Mouse (Mus musculus): ENCODE measurements around the gene Abcb1b. TPM values are rescaled to one million over a fixed set of nuclear protein-coding genes. Genes with fewer than 3 reads are reported as not detected.
"Not testable (repeated sequence)": the region's sequence is repeated elsewhere in the genome, so short reads cannot be mapped to it uniquely, and the experiment has no call there.

Abcb1b gene
- total RNA-seq, 2 experiments from 2014 or later, result 0.75 to 1.2 TPM

DNA sequence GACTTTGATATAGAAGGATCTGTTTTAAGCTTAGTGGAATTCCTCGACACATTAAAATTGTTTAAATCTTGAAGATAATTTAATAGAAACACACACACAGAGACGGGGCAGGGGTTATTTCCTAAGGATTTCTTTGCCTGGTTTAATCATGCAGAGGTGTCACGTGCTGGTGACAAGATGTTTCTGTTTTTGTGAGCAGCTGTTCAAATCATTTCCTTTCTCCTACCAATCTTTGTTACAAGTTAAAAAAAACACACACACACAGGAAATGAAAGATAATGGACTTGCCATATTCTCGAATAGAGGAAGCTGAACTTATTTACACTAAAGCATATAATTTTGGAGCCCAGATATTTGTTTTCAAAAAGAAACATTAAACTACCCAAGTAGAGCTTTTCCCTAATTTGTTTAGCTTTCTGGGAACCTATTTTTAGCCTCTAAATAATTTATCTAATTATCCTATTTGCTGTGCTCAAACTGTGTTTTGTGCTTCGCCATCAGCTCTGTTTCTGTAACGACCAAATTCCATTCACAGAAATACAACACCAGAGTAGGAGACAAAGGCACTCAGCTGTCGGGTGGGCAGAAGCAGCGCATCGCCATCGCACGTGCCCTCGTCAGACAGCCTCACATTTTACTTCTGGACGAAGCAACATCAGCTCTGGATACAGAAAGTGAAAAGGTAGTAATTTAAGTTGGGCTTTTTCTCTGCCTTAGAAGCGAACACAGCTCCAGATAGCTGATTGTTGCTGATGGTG, 65.8 kb downstream of the Abcb1b start:
- DNase-seq, result no peak

- not testable (repeated sequence) for DNase-seq
These were observed 67.7 kb downstream of the Abcb1b start for GRCm38 (mm10) chr5:8865630-8866029.

GRCm38 (mm10) chr5:8866366-8866765, 68.4 kb downstream of the Abcb1b start:
- no peak for DNase-seq

DNA sequence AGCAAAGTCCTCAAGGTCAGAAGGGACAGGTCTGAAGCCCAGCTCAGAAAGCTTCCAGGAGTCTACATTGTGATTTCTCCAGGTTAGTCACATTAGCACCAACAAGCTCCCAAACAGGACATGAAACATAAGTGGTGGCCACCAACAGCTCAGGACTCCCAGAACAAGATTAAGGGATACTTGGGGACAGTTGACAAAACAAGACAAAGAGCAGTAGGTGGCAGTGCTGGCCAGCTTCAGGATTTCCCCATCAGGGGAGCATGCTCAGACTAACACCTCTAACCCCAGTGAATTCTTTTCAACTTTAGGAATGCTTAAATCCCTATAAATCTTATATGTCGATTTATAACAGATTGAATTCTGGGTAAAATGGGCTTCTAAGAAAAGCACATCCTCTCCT, 70.1 kb downstream of the Abcb1b start:
- DNase-seq, result peak; percentile 14

GRCm38 (mm10) chr5:8872979-8873915, 75.3 kb downstream of the Abcb1b start:
- no peak for DNase-seq

GRCm38 (mm10) chr5:8877086-8877485, 79.1 kb downstream of the Abcb1b start:
- no peak for DNase-seq

GRCm38 (mm10) chr5:8877800-8878199, 79.9 kb downstream of the Abcb1b start:
- no peak for DNase-seq

- no peak for DNase-seq
These were observed 87.9 kb downstream of the Abcb1b start for GRCm38 (mm10) chr5:8885837-8886236.

GRCm38 (mm10) chr5:8893300-8894103, 95.6 kb downstream of the Abcb1b start, which contains the start of gene Abcb4:
Gene Abcb4, plus strand, starts transcription at chr5:8893717.
- DNase-seq, result peak; percentile 65

GRCm38 (mm10) chr5:8894104-8894425, 96.1 kb downstream of the Abcb1b start:
- no peak for DNase-seq

DNA sequence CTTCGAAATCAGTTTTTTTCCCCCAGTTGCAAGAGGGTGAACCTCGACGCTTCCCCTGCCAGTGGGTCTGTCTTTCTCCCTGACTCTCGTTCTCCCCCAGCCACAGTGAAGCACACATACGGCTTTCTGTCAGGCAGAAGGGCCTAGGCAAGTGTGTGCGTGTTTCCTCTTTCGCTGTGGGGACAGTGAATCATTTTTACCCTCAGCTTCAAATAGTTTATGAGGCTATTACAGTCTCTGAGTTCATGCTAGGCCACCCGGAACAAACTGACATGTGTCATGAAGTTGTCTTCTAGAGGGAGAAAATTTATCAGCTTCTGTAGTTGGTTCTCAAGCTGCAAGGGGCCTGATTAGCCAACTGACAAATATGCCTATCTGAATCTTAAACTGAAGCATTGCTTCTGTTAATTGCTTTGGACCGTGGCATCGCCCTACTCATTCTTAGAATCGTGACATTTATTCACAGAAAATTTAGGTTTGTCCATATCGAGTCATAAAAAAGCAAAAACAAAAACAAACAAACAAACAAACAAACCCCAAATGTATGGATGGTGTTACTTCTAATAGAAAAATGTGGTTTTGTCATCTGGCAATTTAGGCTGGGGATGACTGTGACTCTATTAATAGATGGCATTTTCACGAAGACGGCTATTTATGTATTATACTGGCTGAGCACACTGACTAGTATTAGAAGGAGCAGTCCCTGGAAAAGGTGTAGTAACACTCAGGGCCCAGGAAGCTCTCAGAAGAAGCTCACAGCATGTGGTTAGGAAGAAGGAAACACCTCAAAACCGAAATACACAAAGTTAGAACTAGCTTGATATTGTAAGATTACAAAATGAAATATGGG, 96.9 kb downstream of the Abcb1b start:
- no peak for DNase-seq

- DNase-seq, result no peak
These were observed 98.3 kb downstream of the Abcb1b start for GRCm38 (mm10) chr5:8896198-8896597.

- no peak for DNase-seq
These were observed 100.3 kb downstream of the Abcb1b start for GRCm38 (mm10) chr5:8898246-8898645.

DNA sequence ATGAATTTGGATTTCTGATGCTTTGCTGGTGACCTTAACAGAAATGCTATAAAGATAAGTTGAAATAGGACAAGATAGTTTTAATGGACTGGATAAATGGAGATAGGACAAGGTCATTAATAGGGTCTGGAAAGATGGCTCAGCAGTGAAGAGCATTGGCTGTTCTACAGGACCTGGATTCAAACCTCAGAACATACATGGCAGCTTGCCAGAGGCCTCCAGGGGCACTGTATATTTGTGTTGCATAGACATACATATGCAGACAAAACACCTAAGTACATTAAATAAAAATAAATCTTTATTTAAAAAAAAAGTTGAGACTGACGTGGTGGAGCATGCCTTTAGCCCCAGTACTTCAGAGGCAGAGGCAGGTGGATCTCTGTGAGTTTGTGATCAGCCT, 103.1 kb downstream of the Abcb1b start:
- no peak for DNase-seq

GRCm38 (mm10) chr5:8902141-8902817, 104.3 kb downstream of the Abcb1b start:
- DNase-seq, result no peak

DNA sequence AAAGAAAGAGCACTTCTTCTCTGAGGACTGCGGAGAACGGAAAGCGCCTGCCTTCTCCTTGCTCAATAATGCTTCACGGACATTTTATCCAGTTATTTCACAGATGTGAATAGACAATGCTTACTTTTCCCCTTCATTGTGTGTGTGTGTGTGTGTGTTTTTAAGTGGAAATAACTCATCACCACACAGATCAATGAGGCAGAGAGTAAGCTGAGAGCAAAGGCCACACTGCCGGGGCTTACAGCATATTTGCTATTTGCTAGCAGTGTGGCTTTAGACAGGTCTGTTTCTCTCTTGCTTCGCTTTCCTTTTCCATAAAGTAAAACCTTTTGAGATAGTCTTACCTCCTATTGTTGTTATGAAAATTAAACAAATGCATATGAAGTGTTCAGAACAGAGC, 106.6 kb downstream of the Abcb1b start:
- no peak for DNase-seq

- no peak for DNase-seq
These were observed 113.7 kb downstream of the Abcb1b start for GRCm38 (mm10) chr5:8911567-8912198.

Measured in gastrocnemius, postnatal 10 days (tissue).